Mouse (Mus musculus): Measurements from ENCODE around the gene Prr23a1. TPM values are rescaled to one million over a fixed set of nuclear protein-coding genes. Genes with fewer than 3 reads are reported as not detected.

Prr23a1 gene
- polyA plus RNA-seq, 1 experiment: not detected

- Histone ChIP-seq H3K27me3 (ENCODE audit: control insufficient read depth, insufficient read depth, insufficient read length) (no peaks in the 10 kb centered on the region), H3K36me3 (ENCODE audit: control insufficient read depth, insufficient read depth) (no peaks in the 10 kb centered on the region), H3K4me3 (ENCODE audit: insufficient read depth, poor library complexity, severe bottlenecking) (no peak overlapping the region), H3ac (ENCODE audit: control insufficient read depth, insufficient read length, low read depth) (no peak overlapping the region), H3K79me3 (ENCODE audit: low read depth) (no peaks in the 10 kb centered on the region), H3K79me2 (ENCODE audit: control insufficient read depth, insufficient read depth) (no peaks in the 10 kb centered on the region)
- no peak for TF ChIP-seq MYOD1 (IDR thresholded peaks at IDR 0.05; ENCODE audit: control insufficient read depth, insufficient read length, low read depth)
- TF ChIP-seq MYOG (IDR thresholded peaks at IDR 0.05; ENCODE audit: control insufficient read depth, extremely low read depth, insufficient read length): no peak
- no peak for TF ChIP-seq USF1 (IDR thresholded peaks at IDR 0.05; ENCODE audit: low read depth)
- TF ChIP-seq CEBPB (IDR thresholded peaks at IDR 0.05; ENCODE audit: low read depth): no peak
- no peak for TF ChIP-seq CTCF (IDR thresholded peaks at IDR 0.05; ENCODE audit: control insufficient read depth, insufficient read depth, insufficient read length)
- no peak for TF ChIP-seq MAX (IDR thresholded peaks at IDR 0.05)
- TF ChIP-seq FOSL1 (IDR thresholded peaks at IDR 0.05; ENCODE audit: insufficient read depth, low read length, poor library complexity, severe bottlenecking): no peak
Observed at GRCm38 (mm10) chr9:98823805-98824204, 18.5 kb upstream of the Prr23a1 start.

- no peak for TF ChIP-seq FOSL1 (IDR thresholded peaks at IDR 0.05; ENCODE audit: insufficient read depth, low read length, poor library complexity, severe bottlenecking)
- TF ChIP-seq CEBPB (IDR thresholded peaks at IDR 0.05; ENCODE audit: low read depth): no peak
- no peak for TF ChIP-seq USF1 (IDR thresholded peaks at IDR 0.05; ENCODE audit: low read depth)
- no peak for TF ChIP-seq CTCF (IDR thresholded peaks at IDR 0.05; ENCODE audit: control insufficient read depth, insufficient read depth, insufficient read length)
- TF ChIP-seq MAX (IDR thresholded peaks at IDR 0.05): no peak
- no peak for TF ChIP-seq MYOG (IDR thresholded peaks at IDR 0.05; ENCODE audit: control insufficient read depth, extremely low read depth, insufficient read length)
- no peak for TF ChIP-seq MYOD1 (IDR thresholded peaks at IDR 0.05; ENCODE audit: control insufficient read depth, insufficient read length, low read depth)
- Histone ChIP-seq H3K4me3 (ENCODE audit: insufficient read depth, poor library complexity, severe bottlenecking) (no peak overlapping the region), H3K36me3 (ENCODE audit: control insufficient read depth, insufficient read depth) (no peaks in the 10 kb centered on the region)
Observed at GRCm38 (mm10) chr9:98829508-98829907, 12.8 kb upstream of the Prr23a1 start.

GRCm38 (mm10) chr9:98837537-98838074 is 4.7 kb upstream of the Prr23a1 start:
- no peak for TF ChIP-seq CEBPB (IDR thresholded peaks at IDR 0.05; ENCODE audit: low read depth)
- TF ChIP-seq MAX (IDR thresholded peaks at IDR 0.05): no peak
- no peak for TF ChIP-seq FOSL1 (IDR thresholded peaks at IDR 0.05; ENCODE audit: insufficient read depth, low read length, poor library complexity, severe bottlenecking)
- TF ChIP-seq MYOD1 (IDR thresholded peaks at IDR 0.05; ENCODE audit: control insufficient read depth, insufficient read length, low read depth): no peak
- TF ChIP-seq CTCF (IDR thresholded peaks at IDR 0.05; ENCODE audit: control insufficient read depth, insufficient read depth, insufficient read length): no peak
- no peak for TF ChIP-seq USF1 (IDR thresholded peaks at IDR 0.05; ENCODE audit: low read depth)
- no peak for TF ChIP-seq MYOG (IDR thresholded peaks at IDR 0.05; ENCODE audit: control insufficient read depth, extremely low read depth, insufficient read length)
- Histone ChIP-seq H3K36me3 (ENCODE audit: control insufficient read depth, insufficient read depth) (no peaks in the 10 kb centered on the region), H3K4me3 (ENCODE audit: insufficient read depth, poor library complexity, severe bottlenecking) (no peak overlapping the region), H3K79me3 (ENCODE audit: low read depth) (no peaks in the 10 kb centered on the region), H3ac (ENCODE audit: control insufficient read depth, insufficient read length, low read depth) (no peak overlapping the region), H3K79me2 (ENCODE audit: control insufficient read depth, insufficient read depth) (no peaks in the 10 kb centered on the region), H3K27me3 (ENCODE audit: control insufficient read depth, insufficient read depth, insufficient read length) (no peaks in the 10 kb centered on the region)

More at GRCm38 (mm10) chr9:98829508-98829907, 12.8 kb upstream of the Prr23a1 start:
- Histone ChIP-seq H3K79me3 (ENCODE audit: low read depth) (no peaks in the 10 kb centered on the region), H3K27me3 (ENCODE audit: control insufficient read depth, insufficient read depth, insufficient read length) (no peaks in the 10 kb centered on the region), H3ac (ENCODE audit: control insufficient read depth, insufficient read length, low read depth) (no peak overlapping the region), H3K79me2 (ENCODE audit: control insufficient read depth, insufficient read depth) (no peaks in the 10 kb centered on the region)

DNA sequence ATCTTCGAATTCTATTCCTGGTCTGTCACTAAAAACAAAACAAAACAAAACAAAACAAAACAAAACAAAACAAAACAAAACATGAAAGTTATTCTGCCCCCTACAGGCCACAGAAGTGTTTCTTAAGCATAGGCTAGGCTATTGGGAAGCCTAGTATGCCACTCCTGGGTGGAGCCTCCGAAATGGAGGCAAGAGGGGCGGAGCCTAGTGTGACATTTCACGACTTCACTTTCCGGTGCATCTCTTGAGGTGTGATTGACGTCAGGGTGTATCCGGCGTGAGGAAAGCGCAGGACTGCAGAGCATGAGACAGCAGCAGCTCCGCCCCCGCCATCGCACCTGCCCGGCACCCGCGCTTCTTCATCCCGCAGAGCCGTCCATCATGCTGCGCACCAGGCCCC is 13.9 kb downstream of the Prr23a1 start, which contains the start of gene Prr23a2:
TSS of gene Prr23a2 (plus strand) at position 285 of the 400 bp plus-strand sequence.
- TF ChIP-seq CTCF (IDR thresholded peaks at IDR 0.05; ENCODE audit: control insufficient read depth, insufficient read depth, insufficient read length): no peak
- no peak for TF ChIP-seq USF1 (IDR thresholded peaks at IDR 0.05; ENCODE audit: low read depth)
- no peak for TF ChIP-seq CEBPB (IDR thresholded peaks at IDR 0.05; ENCODE audit: low read depth)
- no peak for TF ChIP-seq MYOD1 (IDR thresholded peaks at IDR 0.05; ENCODE audit: control insufficient read depth, insufficient read length, low read depth)
- TF ChIP-seq MYOG (IDR thresholded peaks at IDR 0.05; ENCODE audit: control insufficient read depth, extremely low read depth, insufficient read length): no peak
- no peak for TF ChIP-seq FOSL1 (IDR thresholded peaks at IDR 0.05; ENCODE audit: insufficient read depth, low read length, poor library complexity, severe bottlenecking)
- no peak for TF ChIP-seq MAX (IDR thresholded peaks at IDR 0.05)
- Histone ChIP-seq H3K27me3 (ENCODE audit: control insufficient read depth, insufficient read depth, insufficient read length) (no peaks in the 10 kb centered on the region), H3K36me3 (ENCODE audit: control insufficient read depth, insufficient read depth) (no peaks in the 10 kb centered on the region), H3ac (ENCODE audit: control insufficient read depth, insufficient read length, low read depth) (no peak within 1 kb of the TSS), H3K79me3 (ENCODE audit: low read depth) (no peaks in the 10 kb centered on the region), H3K4me3 (ENCODE audit: insufficient read depth, poor library complexity, severe bottlenecking) (no peak within 1 kb of the TSS), H3K79me2 (ENCODE audit: control insufficient read depth, insufficient read depth) (no peaks in the 10 kb centered on the region)

DNA sequence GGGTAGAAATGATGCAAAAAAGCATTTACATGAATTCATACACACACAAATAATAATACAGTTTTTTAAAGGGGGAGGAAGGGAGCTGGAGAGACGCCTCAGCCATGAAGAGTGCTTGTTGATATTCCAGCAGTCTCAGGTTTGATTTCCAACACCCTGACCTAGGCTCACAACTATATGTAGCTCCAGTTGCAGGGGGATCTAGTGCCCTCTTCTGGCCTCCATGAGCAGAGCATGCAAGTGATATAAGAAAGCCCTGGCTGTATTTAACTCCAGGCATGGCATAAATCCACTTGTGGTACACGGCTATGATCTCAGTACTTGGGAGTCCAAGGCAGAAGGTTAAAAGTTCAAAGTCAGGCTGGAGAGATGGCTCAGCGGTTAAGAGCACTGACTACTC is 21.2 kb downstream of the Prr23a1 start:
- Histone ChIP-seq H3K36me3 (ENCODE audit: control insufficient read depth, insufficient read depth) (no peaks in the 10 kb centered on the region), H3K79me3 (ENCODE audit: low read depth) (no peaks in the 10 kb centered on the region), H3K4me3 (ENCODE audit: insufficient read depth, poor library complexity, severe bottlenecking) (no peak overlapping the region), H3K79me2 (ENCODE audit: control insufficient read depth, insufficient read depth) (no peaks in the 10 kb centered on the region), H3ac (ENCODE audit: control insufficient read depth, insufficient read length, low read depth) (no peak overlapping the region), H3K27me3 (ENCODE audit: control insufficient read depth, insufficient read depth, insufficient read length) (no peaks in the 10 kb centered on the region)
- no peak for TF ChIP-seq MYOG (IDR thresholded peaks at IDR 0.05; ENCODE audit: control insufficient read depth, extremely low read depth, insufficient read length)
- no peak for TF ChIP-seq CTCF (IDR thresholded peaks at IDR 0.05; ENCODE audit: control insufficient read depth, insufficient read depth, insufficient read length)
- no peak for TF ChIP-seq FOSL1 (IDR thresholded peaks at IDR 0.05; ENCODE audit: insufficient read depth, low read length, poor library complexity, severe bottlenecking)

GRCm38 (mm10) chr9:98864571-98864970 is 22.3 kb downstream of the Prr23a1 start, which contains the start of gene Prr23a3:
TSS of gene Prr23a3 (plus strand) at chr9:98864767.
- Histone ChIP-seq H3K79me3 (ENCODE audit: low read depth) (no peaks in the 10 kb centered on the region), H3ac (ENCODE audit: control insufficient read depth, insufficient read length, low read depth) (no peak within 1 kb of the TSS), H3K36me3 (ENCODE audit: control insufficient read depth, insufficient read depth) (no peaks in the 10 kb centered on the region), H3K79me2 (ENCODE audit: control insufficient read depth, insufficient read depth) (no peaks in the 10 kb centered on the region), H3K4me3 (ENCODE audit: insufficient read depth, poor library complexity, severe bottlenecking) (no peak within 1 kb of the TSS), H3K27me3 (ENCODE audit: control insufficient read depth, insufficient read depth, insufficient read length) (no peaks in the 10 kb centered on the region)
- TF ChIP-seq MAX (IDR thresholded peaks at IDR 0.05) (no peak), CEBPB (IDR thresholded peaks at IDR 0.05; ENCODE audit: low read depth) (no peak), FOSL1 (IDR thresholded peaks at IDR 0.05; ENCODE audit: insufficient read depth, low read length, poor library complexity, severe bottlenecking) (no peak), MYOD1 (IDR thresholded peaks at IDR 0.05; ENCODE audit: control insufficient read depth, insufficient read length, low read depth) (no peak)

All from C2C12 (cell line).